Mouse (Mus musculus) layer of hippocampus, postnatal 25 days (tissue): ENCODE results near the gene Lrrc71. TPM values are rescaled to one million over a fixed set of nuclear protein-coding genes. Genes with fewer than 3 reads are reported as not detected.

Experiments used
- DNase-seq, 2 experiments: peaks; one replicate each; pipeline ENCODE4 v3.0.0; 2022; ENCODE audit warnings: mixed read lengths in 2 of 2, low spot score in 1 of 2; ENCODE audit errors: extremely low spot score in 1 of 2
- total RNA-seq, 2 experiments: library from RNA; stranded (reverse); gene quantifications; 2 replicates each; pipeline ENCODE4 v1.2.3; 2021

Gene Lrrc71
- 1 to 10 TPM in 1 of 2 experiments, under 1 TPM in 1; 0.44 to 1.2 TPM for total RNA-seq

- no peak for DNase-seq
These were observed at the start of gene Lrrc71 for GRCm38 (mm10) chr3:87748431-87748830. TSS of gene Lrrc71 (minus strand) at chr3:87748625.

GRCm38 (mm10) chr3:87796736-87797334 is 48.4 kb upstream of the Lrrc71 start, which contains the start of gene Insrr:
TSS of gene Insrr (plus strand) at chr3:87796951.
- no peak for DNase-seq

GRCm38 (mm10) chr3:87795336-87796277 is 47.2 kb upstream of the Lrrc71 start:
- DNase-seq, result peak; percentile 36 to 58

GRCm38 (mm10) chr3:87794922-87795325 is 46.5 kb upstream of the Lrrc71 start, which contains the start of gene Ntrk1:
TSS of gene Ntrk1 (minus strand) at chr3:87795162.
- no peak for DNase-seq

- no peak for DNase-seq
These were observed 41.3 kb upstream of the Lrrc71 start for GRCm38 (mm10) chr3:87789768-87790167.

GRCm38 (mm10) chr3:87789248-87789647 is 40.8 kb upstream of the Lrrc71 start:
- DNase-seq, result no peak

- no peak for DNase-seq
These were observed 37.3 kb upstream of the Lrrc71 start for GRCm38 (mm10) chr3:87785626-87786214.

- DNase-seq, result no peak
These were observed 36.7 kb upstream of the Lrrc71 start for GRCm38 (mm10) chr3:87785156-87785555.

- no peak for DNase-seq
These were observed 35.0 kb upstream of the Lrrc71 start for GRCm38 (mm10) chr3:87783282-87784023.

- no peak for DNase-seq
These were observed 30.7 kb upstream of the Lrrc71 start for GRCm38 (mm10) chr3:87779086-87779485.

GRCm38 (mm10) chr3:87778283-87778682 is 29.9 kb upstream of the Lrrc71 start:
- DNase-seq, result no peak

- no peak for DNase-seq
These were observed 22.7 kb upstream of the Lrrc71 start for GRCm38 (mm10) chr3:87771088-87771487.

GRCm38 (mm10) chr3:87770280-87770679 is 21.9 kb upstream of the Lrrc71 start:
- DNase-seq, result peak in 1 of 2 experiments; percentile 33

- no peak for DNase-seq
These were observed 21.1 kb upstream of the Lrrc71 start for GRCm38 (mm10) chr3:87769506-87769905.

GRCm38 (mm10) chr3:87768844-87769243 is 20.4 kb upstream of the Lrrc71 start:
- peak; percentile 46 to 63 for DNase-seq

GRCm38 (mm10) chr3:87768431-87768830 is 20.0 kb upstream of the Lrrc71 start:
- no peak for DNase-seq

- no peak for DNase-seq
These were observed 19.3 kb upstream of the Lrrc71 start for GRCm38 (mm10) chr3:87767764-87768163.

GRCm38 (mm10) chr3:87766284-87766667 is 17.9 kb upstream of the Lrrc71 start:
- DNase-seq, result no peak

GRCm38 (mm10) chr3:87765631-87766283 is 17.3 kb upstream of the Lrrc71 start:
- DNase-seq, result no peak

- DNase-seq, result no peak
These were observed 16.7 kb upstream of the Lrrc71 start for GRCm38 (mm10) chr3:87765091-87765490.
